In the genomic region with DNA sequence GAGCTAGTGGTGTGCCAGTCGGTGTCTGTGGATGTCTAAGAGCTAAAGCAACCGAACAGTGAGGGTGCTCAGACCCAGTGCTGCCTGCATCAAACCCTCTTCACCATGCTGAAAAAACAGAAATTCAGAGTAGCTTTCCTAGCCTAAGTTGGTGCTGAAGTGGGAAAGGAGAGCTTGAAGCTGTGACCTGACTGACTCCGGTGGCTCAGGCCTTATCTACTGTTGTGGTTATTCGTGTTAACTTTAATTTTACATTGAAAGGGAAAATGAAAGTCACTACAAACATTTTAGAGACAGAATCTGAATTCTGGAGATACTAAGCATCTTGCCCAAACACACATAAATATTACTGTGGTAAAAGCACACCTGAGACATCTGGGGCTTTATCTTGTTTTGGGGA, we compare ENCODE assay signal across 19 mouse cellular contexts.
A peak's percentile ranks its signal among the peaks of the same experiment; 100 is the strongest.
DNase-seq lines count a peak whose midpoint lies in the region; ATAC-seq and TF ChIP-seq lines count a peak whose summit lies in the region.
"Had no signal": no experiment of that assay in that cellular context is flagged by ENCODE, and none has a peak within 500 bp of the region (broad histone marks: within the 10 kb centered on the region; RNA-seq: fewer than 3 reads in every experiment).

No protein-coding gene starts in this region.

- peaks cover 0 to 4% of the 10 kb centered on the region in 2 experiments; a peak in 1 of 4 replicates for H3K36me3 ChIP-seq in MEL (ENCODE audit: control insufficient read depth in 1 of 2, insufficient read depth in 2 of 2, low read length in 2 of 2)
- H3K36me3 ChIP-seq: embryonic facial prominence, embryonic 12.5 days; heart, embryonic 13.5 days; hindbrain, embryonic 15.5 days had no signal

- ATAC-seq in inflammation-experienced regulatory T-cells, adult 6 months, result peak; percentile 53
- ATAC-seq: forebrain, embryonic 13.5 days; intestine, embryonic 16.5 days had no signal

- no peak overlapping the region; the same call in 1 of the 2 replicates for H3K9ac ChIP-seq in MEL (ENCODE audit: control insufficient read depth, low read depth, low read length, poor library complexity, severe bottlenecking)
- H3K9ac ChIP-seq: embryonic facial prominence, embryonic 12.5 days; forebrain, embryonic 13.5 days; heart, embryonic 13.5 days; hindbrain, embryonic 15.5 days had no signal

- TF ChIP-seq EP300 in MEL (IDR thresholded peaks at IDR 0.05; ENCODE audit: low read depth in 1 of 2, low read length in 2 of 2), result no peak; a peak in 1 of 4 replicates

- peaks cover 0 to 4% of the 10 kb centered on the region in 2 experiments; a peak in 1 of 4 replicates for H3K4me1 ChIP-seq in MEL (ENCODE audit: control insufficient read depth in 1 of 2, insufficient read depth in 2 of 2, low read length in 2 of 2)
- H3K4me1 ChIP-seq: embryonic facial prominence, embryonic 12.5 days; hindbrain, embryonic 15.5 days had no signal

- TF ChIP-seq RAD21 in MEL (IDR thresholded peaks at IDR 0.05; ENCODE audit: low read depth, low read length), result no peak

- peak; percentile 24 for DNase-seq in heart, adult 11 months
- DNase-seq in heart, postnatal 25 days (ENCODE audit: low spot score), result no peak
- DNase-seq in 416B (ENCODE audit: low read depth), result peak; percentile 50
- peak; percentile 60 for DNase-seq in MEL (ENCODE audit: low read depth, low spot score)
- DNase-seq in urinary bladder, postnatal 14 days (ENCODE audit: low spot score), result no peak
- DNase-seq in embryo, embryonic 10 days (ENCODE audit: low spot score), result no peak
- DNase-seq: adrenal gland, postnatal 36 days; cerebellum, adult 11 months; cerebellum, adult 9-11 months; gastrocnemius, postnatal 10 days; heart, postnatal 4 days; lung, postnatal 10 days; midbrain, embryonic 14.5 days had no signal

- no peak overlapping the region for H3K27ac ChIP-seq in MEL (ENCODE audit: control insufficient read depth, low read depth, low read length)
- H3K27ac ChIP-seq: embryonic facial prominence, embryonic 12.5 days; forebrain, embryonic 13.5 days; hindbrain, embryonic 15.5 days had no signal

- TF ChIP-seq CTCF in MEL (IDR thresholded peaks at IDR 0.05 in 2 of 3, conservative IDR thresholded peaks at IDR 0.05 in 1 of 3; ENCODE audit: control insufficient read depth in 1 of 3, insufficient read depth in 1 of 3, low read depth in 2 of 3, low read length in 3 of 3, poor library complexity in 1 of 3, severe bottlenecking in 1 of 3), result no peak

- H3K79me2 ChIP-seq in MEL (ENCODE audit: control insufficient read depth, insufficient read depth, low read length, poor library complexity), result no peaks in the 10 kb centered on the region

- no peak for TF ChIP-seq POLR2A in MEL (IDR thresholded peaks at IDR 0.05; ENCODE audit: control insufficient read depth in 1 of 2, insufficient read depth in 1 of 2, low read depth in 1 of 2, low read length in 2 of 2, poor library complexity in 1 of 2)

- intact Hi-C loops in heart, postnatal 25 days (cut with DNase I), result loop anchor here (5.0 kb wide), 1 partner anchor 52 kb away; no protein-coding TSS in a partner anchor

- H3K27me3 ChIP-seq in MEL (ENCODE audit: control insufficient read depth in 1 of 2, insufficient read depth in 2 of 2, low read length in 2 of 2), result no peaks in the 10 kb centered on the region
- H3K27me3 ChIP-seq: embryonic facial prominence, embryonic 12.5 days; forebrain, embryonic 13.5 days; heart, embryonic 13.5 days; hindbrain, embryonic 15.5 days had no signal

- H3K9me3 ChIP-seq in MEL (replicated peaks; ENCODE audit: insufficient read depth, low read length), result no peaks in the 10 kb centered on the region
- H3K9me3 ChIP-seq: embryonic facial prominence, embryonic 12.5 days; forebrain, embryonic 13.5 days; heart, embryonic 13.5 days; hindbrain, embryonic 15.5 days had no signal

- H3K4me3 ChIP-seq in MEL (ENCODE audit: control insufficient read depth in 1 of 2, insufficient read depth in 1 of 2, low read depth in 2 of 2, low read length in 2 of 2), result peak overlapping the region; percentile 3 to 15; a peak in 1 of 4 replicates
- H3K4me3 ChIP-seq: embryonic facial prominence, embryonic 12.5 days; forebrain, embryonic 13.5 days; heart, embryonic 13.5 days; hindbrain, embryonic 15.5 days had no signal

TF ChIP-seq in MEL, 35 proteins besides CTCF, POLR2A, EP300 and RAD21:
- TF ChIP-seq MYB (IDR thresholded peaks at IDR 0.05; ENCODE audit: low read depth, low read length) (no peak), ETS1 (IDR thresholded peaks at IDR 0.05; ENCODE audit: low read depth, low read length) (no peak), KAT2A (conservative IDR thresholded peaks at IDR 0.05; ENCODE audit: low read depth, low read length) (no peak), MAX (IDR thresholded peaks at IDR 0.05; ENCODE audit: low read length) (no peak), MAZ (IDR thresholded peaks at IDR 0.05; ENCODE audit: low read depth, low read length) (no peak), GATA1 (IDR thresholded peaks at IDR 0.05; ENCODE audit: low read depth, low read length) (0 out of 2 replicates have a peak, but pooled peaks have one; percentile 13), RCOR1 (IDR thresholded peaks at IDR 0.05; ENCODE audit: low read depth, low read length) (no peak), SIN3A (IDR thresholded peaks at IDR 0.05; ENCODE audit: low read length) (peak; percentile 44; the same call in 1 of the 2 replicates)

Comparison
In these comparisons a context has a peak if more than half of its experiments do, and no peak if none do; other contexts are left out.
1. DNase-seq: peak in heart, adult 11 months (single experiment), 416B (single experiment) and MEL (single experiment); none in heart, postnatal 25 days (single experiment), urinary bladder, postnatal 14 days (single experiment) and embryo, embryonic 10 days (single experiment).